Mouse (Mus musculus): ENCODE measurements at regions not wholly inside any gene's neighbourhood (a gene's known extent, or its start where the extent isn't known, plus 50 kb on each side); places are given as distances from the start of the nearest gene placed in this dataset.

DNA sequence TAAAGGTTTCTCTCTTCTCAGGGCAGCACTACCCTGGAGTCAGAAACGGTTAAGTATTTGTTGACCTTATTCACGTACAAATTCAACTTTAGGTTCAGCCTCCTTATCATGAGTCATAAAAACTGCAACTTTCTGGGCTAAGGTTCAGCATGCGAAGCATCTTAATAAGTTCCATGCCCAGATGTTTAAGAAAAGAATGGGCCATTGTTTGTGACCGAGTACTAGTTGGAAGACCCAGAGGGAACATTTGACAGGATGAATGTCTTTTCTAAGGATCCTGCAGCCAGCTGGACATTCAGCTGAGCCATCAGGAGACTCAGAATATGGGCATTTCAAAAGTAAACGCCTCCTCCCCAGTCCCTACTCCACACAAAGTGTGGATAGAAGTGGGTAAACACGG is 183.5 kb upstream of the Lrig3 start:
- DNase-seq (ENCODE audit: low spot score) (no peak), ATAC-seq (no peak)
- H3K4me3 ChIP-seq (ENCODE audit: low read depth, low read length), result no peak overlapping the region
- 73% methylated on average over 6 of the region's 6 CpGs for WGBS
- no peak overlapping the region for H3K4me2 ChIP-seq (ENCODE audit: low read length)
- no peak overlapping the region for H3K9ac ChIP-seq (ENCODE audit: low read length)
- no peaks in the 10 kb centered on the region for H3K9me3 ChIP-seq (replicated peaks; ENCODE audit: control insufficient read depth, low read length)
- H3K27me3 ChIP-seq (replicated peaks; ENCODE audit: control insufficient read depth, insufficient read depth, low read length), result no peaks in the 10 kb centered on the region
- no peak overlapping the region for H3K27ac ChIP-seq (ENCODE audit: low read depth, low read length)
- peaks cover 18% of the 10 kb centered on the region for H3K4me1 ChIP-seq (ENCODE audit: control insufficient read depth, insufficient read depth, low read length)
- H3K36me3 ChIP-seq (ENCODE audit: control insufficient read depth, insufficient read depth, low read length), result no peaks in the 10 kb centered on the region

GRCm38 (mm10) chr10:125784896-125785295 is 181.1 kb upstream of the Lrig3 start:
- no peak overlapping the region for H3K27ac ChIP-seq (ENCODE audit: low read depth, low read length)
- H3K4me1 ChIP-seq (ENCODE audit: control insufficient read depth, insufficient read depth, low read length), result peaks cover 19% of the 10 kb centered on the region
- DNase-seq (ENCODE audit: low spot score), result peak; percentile 66
- H3K27me3 ChIP-seq (replicated peaks; ENCODE audit: control insufficient read depth, insufficient read depth, low read length), result no peaks in the 10 kb centered on the region
- ATAC-seq, result peak; percentile 61; the same call in 1 of the 2 replicates
- WGBS, result 4% methylated on average over 2 of the region's 2 CpGs
- no peaks in the 10 kb centered on the region for H3K36me3 ChIP-seq (ENCODE audit: control insufficient read depth, insufficient read depth, low read length)
- H3K9me3 ChIP-seq (replicated peaks; ENCODE audit: control insufficient read depth, low read length), result no peaks in the 10 kb centered on the region
- H3K4me3 ChIP-seq (ENCODE audit: low read depth, low read length), result no peak overlapping the region
- H3K4me2 ChIP-seq (ENCODE audit: low read length), result no peak overlapping the region
- no peak overlapping the region for H3K9ac ChIP-seq (ENCODE audit: low read length)

DNA sequence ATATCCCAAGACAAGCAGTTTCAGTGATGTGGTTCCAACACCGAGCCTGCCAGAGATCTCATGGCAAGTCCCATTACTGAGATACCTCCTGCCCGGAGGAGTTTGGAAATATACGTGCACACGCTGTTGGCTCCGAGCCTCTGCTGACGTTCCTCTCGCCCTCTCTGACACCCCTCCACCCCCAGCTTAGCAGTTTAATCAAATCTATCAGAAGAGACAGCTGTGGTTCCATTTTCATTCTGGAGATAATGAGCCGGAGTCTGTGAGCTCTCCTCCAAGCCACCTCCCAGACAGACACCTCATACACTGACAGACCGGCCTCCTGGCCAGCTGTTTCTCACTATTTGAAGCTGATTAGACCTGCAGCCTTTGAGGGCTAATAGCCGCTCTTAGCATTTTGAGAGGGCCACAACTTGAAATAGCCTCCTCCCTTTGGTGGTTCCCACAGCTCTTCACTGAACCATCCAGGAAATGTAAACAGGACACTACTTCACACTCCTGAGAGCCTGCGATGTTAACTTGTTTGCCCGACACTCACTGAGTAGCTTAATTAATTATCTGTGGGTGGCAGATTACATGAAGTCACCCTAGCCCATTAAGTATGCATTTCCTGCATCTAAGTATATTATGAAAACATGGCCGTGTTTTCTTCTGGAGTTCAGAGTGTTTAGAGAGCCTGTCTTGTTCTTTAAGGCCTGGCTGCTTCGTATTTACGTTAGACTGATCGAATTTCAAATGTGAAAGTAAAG is 180.3 kb upstream of the Lrig3 start:
- peak; percentile 40; the same call in 1 of the 2 replicates for ATAC-seq

GRCm38 (mm10) chr10:125786197-125786879 is 179.6 kb upstream of the Lrig3 start:
- ATAC-seq (0 out of 2 replicates have a peak, but pooled peaks have one; percentile 27), DNase-seq (ENCODE audit: low spot score) (peak; percentile 17)
- Histone ChIP-seq H3K4me2 (ENCODE audit: low read length) (peak overlapping the region; percentile 58), H3K9ac (ENCODE audit: low read length) (peak overlapping the region; percentile 44), H3K36me3 (ENCODE audit: control insufficient read depth, insufficient read depth, low read length) (no peaks in the 10 kb centered on the region), H3K27me3 (replicated peaks; ENCODE audit: control insufficient read depth, insufficient read depth, low read length) (no peaks in the 10 kb centered on the region), H3K4me3 (ENCODE audit: low read depth, low read length) (peak overlapping the region; percentile 20; the same call in 1 of the 2 replicates), H3K27ac (ENCODE audit: low read depth, low read length) (no peak overlapping the region; the same call in 1 of the 2 replicates), H3K9me3 (replicated peaks; ENCODE audit: control insufficient read depth, low read length) (no peaks in the 10 kb centered on the region), H3K4me1 (ENCODE audit: control insufficient read depth, insufficient read depth, low read length) (peaks cover 19% of the 10 kb centered on the region)
- 5% methylated on average over 10 of the region's 10 CpGs for WGBS

More for the DNA sequence above, 180.3 kb upstream of the Lrig3 start:
- DNase-seq (ENCODE audit: low spot score), result peak; percentile 66
- H3K9me3 ChIP-seq (replicated peaks; ENCODE audit: control insufficient read depth, low read length), result no peaks in the 10 kb centered on the region
- H3K4me3 ChIP-seq (ENCODE audit: low read depth, low read length), result no peak overlapping the region
- no peaks in the 10 kb centered on the region for H3K36me3 ChIP-seq (ENCODE audit: control insufficient read depth, insufficient read depth, low read length)
- H3K4me1 ChIP-seq (ENCODE audit: control insufficient read depth, insufficient read depth, low read length), result peaks cover 19% of the 10 kb centered on the region
- WGBS, result 9% methylated on average over 16 of the region's 16 CpGs
- H3K4me2 ChIP-seq (ENCODE audit: low read length), result peak overlapping the region; percentile 58
- H3K27me3 ChIP-seq (replicated peaks; ENCODE audit: control insufficient read depth, insufficient read depth, low read length), result no peaks in the 10 kb centered on the region
- H3K9ac ChIP-seq (ENCODE audit: low read length), result no peak overlapping the region
- no peak overlapping the region; the same call in 1 of the 2 replicates for H3K27ac ChIP-seq (ENCODE audit: low read depth, low read length)

DNA sequence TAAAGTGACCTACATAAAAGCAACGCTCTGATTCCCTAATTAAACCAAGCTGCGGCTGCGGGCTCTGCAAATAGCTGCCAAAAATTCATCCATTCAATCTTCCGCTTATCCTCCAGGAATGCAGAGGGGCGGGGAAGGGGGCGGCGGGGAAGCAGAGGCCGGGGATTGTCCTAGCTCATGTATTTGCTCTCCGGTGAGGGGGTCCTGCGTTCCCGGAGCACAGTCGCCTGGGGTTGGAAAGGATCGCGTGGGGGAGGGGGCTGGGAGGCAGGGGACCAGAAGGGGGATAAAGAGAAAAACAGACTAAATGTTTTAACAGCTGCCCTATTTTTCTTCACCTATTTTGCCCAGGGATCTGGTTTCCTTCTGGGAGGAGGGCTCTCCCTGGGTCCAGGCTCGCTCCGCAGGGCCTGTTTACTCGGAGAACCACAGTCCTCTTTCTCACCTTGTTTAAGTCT is 179.1 kb upstream of the Lrig3 start:
- peak overlapping the region; percentile 58 for H3K4me2 ChIP-seq (ENCODE audit: low read length)
- under 1% methylated on average over 17 of the region's 17 CpGs for WGBS
- H3K9ac ChIP-seq (ENCODE audit: low read length), result peak overlapping the region; percentile 44
- ATAC-seq (peak; percentile 77), DNase-seq (ENCODE audit: low spot score) (peak; percentile 77)
- H3K4me3 ChIP-seq (ENCODE audit: low read depth, low read length), result peak overlapping the region; percentile 20
- no peaks in the 10 kb centered on the region for H3K27me3 ChIP-seq (replicated peaks; ENCODE audit: control insufficient read depth, insufficient read depth, low read length)
- no peaks in the 10 kb centered on the region for H3K36me3 ChIP-seq (ENCODE audit: control insufficient read depth, insufficient read depth, low read length)
- peaks cover 19% of the 10 kb centered on the region for H3K4me1 ChIP-seq (ENCODE audit: control insufficient read depth, insufficient read depth, low read length)
- no peak overlapping the region for H3K27ac ChIP-seq (ENCODE audit: low read depth, low read length)
- H3K9me3 ChIP-seq (replicated peaks; ENCODE audit: control insufficient read depth, low read length), result no peaks in the 10 kb centered on the region

DNA sequence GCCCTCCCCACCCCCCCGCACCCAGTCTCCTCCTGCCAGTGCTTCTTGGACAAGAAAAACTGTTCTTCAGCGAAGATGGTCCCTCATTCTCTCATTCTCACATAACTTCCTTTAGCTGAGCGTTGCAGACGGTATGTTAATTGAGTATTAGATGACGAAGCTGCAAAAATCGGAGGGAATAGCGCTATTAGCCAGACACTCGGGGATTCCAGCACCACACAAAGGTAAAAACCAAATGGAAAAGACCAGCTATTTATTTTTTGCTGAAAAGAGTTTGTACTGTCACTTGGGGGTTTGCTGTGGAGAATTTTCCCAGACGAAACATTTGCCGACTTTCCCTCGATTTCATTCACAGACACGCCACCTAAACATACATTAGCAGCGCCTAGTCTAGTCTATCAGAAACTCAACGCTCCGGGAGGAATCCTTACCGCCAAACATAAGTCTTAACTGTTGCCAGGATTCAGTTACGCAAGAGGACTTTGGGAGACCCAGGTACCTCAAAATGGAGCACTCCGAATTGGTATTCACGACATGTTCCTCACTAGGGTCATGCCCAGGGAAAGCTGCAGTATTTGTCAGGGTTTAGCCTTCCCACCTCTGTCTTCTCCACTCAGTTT is 178.4 kb upstream of the Lrig3 start:
- H3K4me1 ChIP-seq (ENCODE audit: control insufficient read depth, insufficient read depth, low read length), result peaks cover 19% of the 10 kb centered on the region
- H3K27ac ChIP-seq (ENCODE audit: low read depth, low read length), result no peak overlapping the region
- H3K36me3 ChIP-seq (ENCODE audit: control insufficient read depth, insufficient read depth, low read length), result no peaks in the 10 kb centered on the region
- H3K9ac ChIP-seq (ENCODE audit: low read length), result 0 out of 2 replicates have a peak overlapping the region, but pooled peaks have one; percentile 36
- H3K27me3 ChIP-seq (replicated peaks; ENCODE audit: control insufficient read depth, insufficient read depth, low read length), result no peaks in the 10 kb centered on the region
- DNase-seq (ENCODE audit: low spot score), result peak; percentile 48
- 31% methylated on average over 19 of the region's 19 CpGs for WGBS
- H3K4me3 ChIP-seq (ENCODE audit: low read depth, low read length), result peak overlapping the region; percentile 20; the same call in 1 of the 2 replicates
- peak overlapping the region; percentile 58 for H3K4me2 ChIP-seq (ENCODE audit: low read length)
- no peaks in the 10 kb centered on the region for H3K9me3 ChIP-seq (replicated peaks; ENCODE audit: control insufficient read depth, low read length)
- peak; percentile 13; the same call in 1 of the 2 replicates for ATAC-seq

DNA sequence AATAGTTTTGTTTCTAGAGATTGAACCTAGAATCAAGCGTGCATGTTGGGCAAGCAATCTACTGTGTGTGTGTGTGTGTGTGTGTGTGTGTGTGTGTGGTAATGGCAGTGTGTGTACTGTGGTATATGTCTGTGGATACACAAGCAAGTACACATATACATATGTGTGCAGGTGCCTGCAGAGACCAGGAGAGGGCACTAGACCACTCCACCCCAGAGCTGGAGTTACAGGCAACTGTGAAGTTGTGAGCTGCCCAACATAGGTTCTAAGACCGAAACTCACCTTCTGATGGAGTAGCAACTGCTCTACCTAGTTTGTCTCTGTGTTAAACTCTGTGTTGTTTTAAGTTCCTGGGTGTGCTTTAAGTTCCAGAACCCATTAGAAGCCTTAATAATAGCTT is 177.7 kb upstream of the Lrig3 start:
- no peaks in the 10 kb centered on the region for H3K9me3 ChIP-seq (replicated peaks; ENCODE audit: control insufficient read depth, low read length)
- H3K4me1 ChIP-seq (ENCODE audit: control insufficient read depth, insufficient read depth, low read length), result peaks cover 19% of the 10 kb centered on the region
- no peaks in the 10 kb centered on the region for H3K27me3 ChIP-seq (replicated peaks; ENCODE audit: control insufficient read depth, insufficient read depth, low read length)
- no peaks in the 10 kb centered on the region for H3K36me3 ChIP-seq (ENCODE audit: control insufficient read depth, insufficient read depth, low read length)
- ATAC-seq (no peak), DNase-seq (ENCODE audit: low spot score) (no peak)
- 99% methylated on average over 2 of the region's 2 CpGs for WGBS
- no peak overlapping the region for H3K27ac ChIP-seq (ENCODE audit: low read depth, low read length)
- no peak overlapping the region for H3K4me2 ChIP-seq (ENCODE audit: low read length)
- H3K9ac ChIP-seq (ENCODE audit: low read length), result no peak overlapping the region
- no peak overlapping the region for H3K4me3 ChIP-seq (ENCODE audit: low read depth, low read length)

GRCm38 (mm10) chr10:125790924-125791323 is 175.0 kb upstream of the Lrig3 start:
- H3K9ac ChIP-seq (ENCODE audit: low read length), result no peak overlapping the region
- H3K27me3 ChIP-seq (replicated peaks; ENCODE audit: control insufficient read depth, insufficient read depth, low read length), result no peaks in the 10 kb centered on the region
- H3K36me3 ChIP-seq (ENCODE audit: control insufficient read depth, insufficient read depth, low read length), result no peaks in the 10 kb centered on the region
- 70% methylated on average over 2 of the region's 2 CpGs for WGBS
- H3K4me2 ChIP-seq (ENCODE audit: low read length), result no peak overlapping the region
- no peak for DNase-seq (ENCODE audit: low spot score)
- no peaks in the 10 kb centered on the region for H3K9me3 ChIP-seq (replicated peaks; ENCODE audit: control insufficient read depth, low read length)
- ATAC-seq, result no peak
- no peak overlapping the region for H3K4me3 ChIP-seq (ENCODE audit: low read depth, low read length)
- H3K27ac ChIP-seq (ENCODE audit: low read depth, low read length), result no peak overlapping the region
- peaks cover 12% of the 10 kb centered on the region for H3K4me1 ChIP-seq (ENCODE audit: control insufficient read depth, insufficient read depth, low read length)
